Mouse (Mus musculus) CH12.LX (cell line): ENCODE measurements at regions not wholly inside any gene's neighbourhood (a gene's known extent, or its start where the extent isn't known, plus 50 kb on each side); places are given as distances from the start of the nearest gene placed in this dataset.

ENCODE experiments used
- DNase-seq: peaks from one replicate; pipeline ENCODE4 v3.0.0-alpha.2; 2013; ENCODE audit errors: extremely low read depth
- H3K27ac ChIP-seq: 2 replicates; pipeline ENCODE4 v1.5.1; 2012; ENCODE audit warnings: low read depth, mild to moderate bottlenecking, control low read depth, moderate library complexity; ENCODE audit not compliant: insufficient read depth
- H3K27me3 ChIP-seq: replicated peaks from 2 replicates; pipeline ENCODE3; 2012; ENCODE audit warnings: inconsistent platforms
- H3K36me3 ChIP-seq, 2 experiments: replicated peaks in 1 of 2; 2 replicates each; pipeline versions ENCODE3 to v1.6.1; 2012; ENCODE audit warnings: inconsistent platforms in 1 of 2, low read length in 1 of 2, mild to moderate bottlenecking in 1 of 2, mixed read lengths in 1 of 2, moderate library complexity in 1 of 2; ENCODE audit not compliant: control insufficient read depth in 1 of 2, insufficient read depth in 1 of 2
- H3K4me1 ChIP-seq, 2 experiments: 2 replicates each; pipeline ENCODE4 v1.6.1; 2012; ENCODE audit warnings: inconsistent platforms in 1 of 2, moderate library complexity in 1 of 2; ENCODE audit not compliant: insufficient read depth in 2 of 2, control insufficient read depth in 1 of 2
- H3K4me2 ChIP-seq: 2 replicates; pipeline ENCODE4 v1.6.1; 2012; ENCODE audit warnings: low read depth, mild to moderate bottlenecking, control low read depth; ENCODE audit not compliant: poor library complexity, insufficient read depth, severe bottlenecking
- H3K4me3 ChIP-seq, 3 experiments: fragments of 150-350 bp in 1 of 3; sonication (generic) in 1 of 3; replicated peaks in 1 of 3; 2 replicates each; pipeline versions ENCODE3 to v1.5.1; 2011 to 2012; ENCODE audit warnings: low read depth in 2 of 3, low read length in 2 of 3, mild to moderate bottlenecking in 2 of 3, moderate library complexity in 2 of 3, control low read depth in 1 of 3, improper control_type of control experiment in 1 of 3, inconsistent platforms in 1 of 3, mixed read lengths in 1 of 3; ENCODE audit not compliant: poor library complexity in 1 of 3
- H3K79me2 ChIP-seq: replicated peaks from 2 replicates; pipeline ENCODE4 v1.6.1; 2012; ENCODE audit warnings: mild to moderate bottlenecking, moderate library complexity; ENCODE audit not compliant: control insufficient read depth, poor library complexity, insufficient read depth, severe bottlenecking; ENCODE audit errors: extremely low read depth
- H3K9ac ChIP-seq: 2 replicates; pipeline ENCODE4 v1.6.1; 2012; ENCODE audit warnings: low read depth, mild to moderate bottlenecking, control low read depth, moderate library complexity; ENCODE audit not compliant: insufficient read depth
- H3K9me3 ChIP-seq: replicated peaks from 2 replicates; pipeline ENCODE3; 2012; ENCODE audit warnings: low read length, inconsistent platforms, mixed read lengths
- BHLHE40 ChIP-seq: IDR thresholded peaks from 2 replicates; pipeline ENCODE4 v1.6.1; 2011; ENCODE audit warnings: mild to moderate bottlenecking, low read depth, low read length, improper control_type of control experiment
- CHD1 ChIP-seq: IDR thresholded peaks from 2 replicates; pipeline ENCODE4 v1.6.1; 2012; ENCODE audit warnings: low read depth, low read length, improper control_type of control experiment, inconsistent platforms
- CHD2 ChIP-seq: IDR thresholded peaks from 2 replicates; pipeline ENCODE4 v1.6.1; 2011; ENCODE audit warnings: low read length, improper control_type of control experiment
- ETS1 ChIP-seq: conservative IDR thresholded peaks from 2 replicates; pipeline ENCODE4 v1.6.1; 2012; ENCODE audit warnings: low read depth, mild to moderate bottlenecking, inconsistent platforms, low read length, improper control_type of control experiment, moderate library complexity
- GABPA ChIP-seq: IDR thresholded peaks from 2 replicates; pipeline ENCODE4 v1.6.1; 2012; ENCODE audit warnings: low read depth, low read length, improper control_type of control experiment, inconsistent platforms; ENCODE audit not compliant: insufficient replicate concordance
- HCFC1 ChIP-seq: IDR thresholded peaks from 2 replicates; pipeline ENCODE4 v1.6.1; 2012; ENCODE audit warnings: low read depth, mild to moderate bottlenecking, inconsistent platforms, low read length, improper control_type of control experiment
- JUN ChIP-seq: IDR thresholded peaks from 2 replicates; pipeline ENCODE4 v1.6.1; 2011; ENCODE audit warnings: low read depth, mild to moderate bottlenecking, low read length, improper control_type of control experiment, moderate library complexity; ENCODE audit not compliant: insufficient read depth
- KAT2A ChIP-seq: IDR thresholded peaks from 2 replicates; pipeline ENCODE4 v1.6.1; 2012; ENCODE audit warnings: low read length, improper control_type of control experiment, inconsistent platforms; ENCODE audit not compliant: insufficient replicate concordance
- MAFK ChIP-seq: IDR thresholded peaks from 2 replicates; pipeline ENCODE4 v1.6.1; 2011; ENCODE audit warnings: low read length, improper control_type of control experiment; ENCODE audit not compliant: insufficient replicate concordance
- MAZ ChIP-seq: IDR thresholded peaks from 2 replicates; pipeline ENCODE4 v1.6.1; 2012; ENCODE audit warnings: low read depth, mild to moderate bottlenecking, inconsistent platforms, low read length, improper control_type of control experiment, moderate library complexity
- MEF2A ChIP-seq: IDR thresholded peaks from 2 replicates; pipeline ENCODE4 v1.6.1; 2014; ENCODE audit warnings: low read depth, mild to moderate bottlenecking, inconsistent platforms, low read length, improper control_type of control experiment, borderline replicate concordance
- MXI1 ChIP-seq: IDR thresholded peaks from 2 replicates; pipeline ENCODE4 v1.6.1; 2011; ENCODE audit warnings: mild to moderate bottlenecking, low read depth, low read length, improper control_type of control experiment
- NELFE ChIP-seq: IDR thresholded peaks from 2 replicates; pipeline ENCODE4 v1.6.1; 2011; ENCODE audit warnings: low read depth, low read length, improper control_type of control experiment
- RAD21 ChIP-seq: IDR thresholded peaks from 2 replicates; pipeline ENCODE4 v1.6.1; 2011; ENCODE audit warnings: low read depth, mild to moderate bottlenecking, low read length, improper control_type of control experiment, moderate library complexity
- RCOR1 ChIP-seq: conservative IDR thresholded peaks from 2 replicates; pipeline ENCODE4 v1.6.1; 2012; ENCODE audit warnings: low read depth, mild to moderate bottlenecking, inconsistent platforms, low read length, improper control_type of control experiment
- SIN3A ChIP-seq: IDR thresholded peaks from 2 replicates; pipeline ENCODE4 v1.6.1; 2012; ENCODE audit warnings: low read length, improper control_type of control experiment, inconsistent platforms
- TCF12 ChIP-seq: IDR thresholded peaks from 2 replicates; pipeline ENCODE4 v1.6.1; 2014; ENCODE audit warnings: low read depth, mild to moderate bottlenecking, inconsistent platforms, low read length, improper control_type of control experiment
- UBTF ChIP-seq: IDR thresholded peaks from 2 replicates; pipeline ENCODE4 v1.6.1; 2012; ENCODE audit warnings: low read depth, mild to moderate bottlenecking, inconsistent platforms, low read length, improper control_type of control experiment, moderate library complexity
- USF2 ChIP-seq: conservative IDR thresholded peaks from 2 replicates; pipeline ENCODE4 v1.6.1; 2011; ENCODE audit warnings: low read depth, low read length, improper control_type of control experiment
- ZMIZ1 ChIP-seq: IDR thresholded peaks from 2 replicates; pipeline ENCODE4 v1.6.1; 2012; ENCODE audit warnings: low read depth, mild to moderate bottlenecking, inconsistent platforms, low read length, improper control_type of control experiment
- dilution Hi-C: fragments of 300-500 bp; cut with MboI; formaldehyde crosslinking; loops from 2 replicates; pipeline ENCODE4 v1.14.3; 2020; ENCODE audit warnings: low sequenced_read_pairs; ENCODE audit not compliant: extremely low pct_unique_long_range_greater_than_20kb, extremely low pct_ligation_motif_present
- in situ Hi-C: fragments of 300-500 bp; cut with MboI; formaldehyde crosslinking; loops from 3 replicates; pipeline ENCODE4 v1.14.3; 2019; ENCODE audit warnings: low sequenced_read_pairs, low pct_ligation_motif_present, low pct_unique_long_range_greater_than_20kb, mixed read lengths

DNA sequence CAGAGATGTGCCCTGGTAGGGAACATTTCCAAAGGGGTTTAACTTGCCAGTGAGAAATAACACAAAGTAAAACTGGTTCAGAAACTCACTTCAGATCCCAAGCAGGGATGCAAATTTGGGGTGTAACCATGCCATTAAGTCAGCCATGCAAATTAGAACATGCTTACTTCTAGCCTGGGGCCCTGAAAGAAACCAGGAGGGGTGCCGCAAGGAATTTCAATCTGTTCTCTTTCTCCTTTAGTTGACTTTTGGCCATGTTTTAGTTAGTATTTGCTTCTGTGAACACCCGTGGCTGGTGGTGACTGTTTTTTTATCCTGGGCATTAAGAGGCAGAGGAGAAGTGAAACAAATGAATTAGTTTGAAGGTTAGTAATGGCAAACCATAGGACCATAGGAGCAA, 179.8 kb downstream of the Ppargc1a start:
- no peaks in the 10 kb centered on the region for H3K27me3 ChIP-seq
- in situ Hi-C loops (no loop called here), dilution Hi-C loops (no loop called here)
- H3K4me2 ChIP-seq = no peak overlapping the region
- no peak overlapping the region for H3K27ac ChIP-seq
- H3K9me3 ChIP-seq = peaks cover 33% of the 10 kb centered on the region
- DNase-seq = no peak
- no peaks in the 10 kb centered on the region for H3K4me1 ChIP-seq
- H3K9ac ChIP-seq = no peak overlapping the region
- H3K79me2 ChIP-seq = no peaks in the 10 kb centered on the region
- H3K4me3 ChIP-seq = no peak overlapping the region
- TF ChIP-seq RAD21 (no peak), MEF2A (no peak), CHD2 (no peak), MAZ (no peak), JUN (no peak), CHD1 (no peak), TCF12 (no peak), ETS1 (no peak), HCFC1 (no peak), NELFE (no peak), USF2 (no peak), GABPA (no peak), RCOR1 (no peak), MAFK (no peak), BHLHE40 (no peak)
- H3K36me3 ChIP-seq = no peaks in the 10 kb centered on the region

DNA sequence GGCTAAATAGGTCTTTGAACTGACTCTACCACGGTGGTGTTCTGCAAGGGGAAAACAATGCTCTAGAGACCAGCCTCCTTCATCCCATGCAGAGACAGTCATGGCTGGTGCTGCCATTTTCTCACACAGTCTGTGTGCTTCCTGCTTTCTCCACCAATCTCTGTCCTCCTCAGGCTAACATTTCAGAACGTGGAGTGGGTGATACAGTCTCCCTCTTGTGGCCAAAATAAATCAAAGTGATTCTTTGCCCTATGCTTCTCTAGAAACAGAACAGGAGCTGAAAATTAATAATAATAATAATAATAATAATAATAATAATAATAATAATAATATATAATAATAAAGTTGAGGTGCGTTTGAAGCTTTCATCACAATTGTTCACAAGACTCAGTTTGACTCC, 181.1 kb downstream of the Ppargc1a start:
- TF ChIP-seq ETS1 = no peak
- no peak for TF ChIP-seq ZMIZ1
- no peak for TF ChIP-seq MAZ
- no peak for TF ChIP-seq MXI1
- TF ChIP-seq GABPA = no peak
- TF ChIP-seq SIN3A = no peak
- no peak for TF ChIP-seq NELFE
- TF ChIP-seq RAD21 = no peak
- TF ChIP-seq CHD2 = no peak
- no peak for TF ChIP-seq UBTF
- TF ChIP-seq KAT2A = no peak
- in situ Hi-C loops = no loop called here

More for the DNA sequence above, 181.1 kb downstream of the Ppargc1a start:
- no peaks in the 10 kb centered on the region for H3K4me1 ChIP-seq
- no peak overlapping the region for H3K4me3 ChIP-seq
- no peak overlapping the region for H3K4me2 ChIP-seq
- no peaks in the 10 kb centered on the region for H3K79me2 ChIP-seq
- H3K36me3 ChIP-seq = no peaks in the 10 kb centered on the region
- dilution Hi-C loops = no loop called here
- no peak overlapping the region for H3K9ac ChIP-seq
- H3K27me3 ChIP-seq = no peaks in the 10 kb centered on the region
- no peak for DNase-seq
- H3K9me3 ChIP-seq = peaks cover 33% of the 10 kb centered on the region
- H3K27ac ChIP-seq = no peak overlapping the region
